Mouse (Mus musculus): ENCODE results near the gene Plac9a.
"Not testable (repeated sequence)": the region's sequence is repeated elsewhere in the genome, so short reads cannot be mapped to it uniquely, and the experiment has no call there.

The Plac9a gene

DNA sequence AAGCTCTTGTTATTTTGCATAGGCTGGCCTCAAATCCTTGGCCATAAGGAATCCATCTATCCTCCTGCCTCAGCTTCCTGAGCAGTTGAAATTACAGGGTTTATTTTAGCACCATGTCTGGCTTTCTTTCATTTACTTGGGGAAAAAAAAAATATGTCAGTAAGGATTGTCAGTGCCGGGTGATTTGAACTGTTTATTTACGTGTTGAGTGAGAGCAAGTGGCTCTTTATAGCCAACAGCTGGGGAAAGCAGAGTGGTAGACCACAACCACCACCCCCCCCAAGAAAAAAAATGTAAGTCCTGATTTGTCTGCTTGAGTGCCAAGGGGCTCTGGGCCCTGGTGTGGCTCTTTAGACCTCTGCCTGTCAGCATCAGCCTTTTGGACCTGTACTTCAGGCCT lies 39.2 kb downstream of the Plac9a start:
- no peak for DNase-seq (ENCODE audit: low spot score)

DNA sequence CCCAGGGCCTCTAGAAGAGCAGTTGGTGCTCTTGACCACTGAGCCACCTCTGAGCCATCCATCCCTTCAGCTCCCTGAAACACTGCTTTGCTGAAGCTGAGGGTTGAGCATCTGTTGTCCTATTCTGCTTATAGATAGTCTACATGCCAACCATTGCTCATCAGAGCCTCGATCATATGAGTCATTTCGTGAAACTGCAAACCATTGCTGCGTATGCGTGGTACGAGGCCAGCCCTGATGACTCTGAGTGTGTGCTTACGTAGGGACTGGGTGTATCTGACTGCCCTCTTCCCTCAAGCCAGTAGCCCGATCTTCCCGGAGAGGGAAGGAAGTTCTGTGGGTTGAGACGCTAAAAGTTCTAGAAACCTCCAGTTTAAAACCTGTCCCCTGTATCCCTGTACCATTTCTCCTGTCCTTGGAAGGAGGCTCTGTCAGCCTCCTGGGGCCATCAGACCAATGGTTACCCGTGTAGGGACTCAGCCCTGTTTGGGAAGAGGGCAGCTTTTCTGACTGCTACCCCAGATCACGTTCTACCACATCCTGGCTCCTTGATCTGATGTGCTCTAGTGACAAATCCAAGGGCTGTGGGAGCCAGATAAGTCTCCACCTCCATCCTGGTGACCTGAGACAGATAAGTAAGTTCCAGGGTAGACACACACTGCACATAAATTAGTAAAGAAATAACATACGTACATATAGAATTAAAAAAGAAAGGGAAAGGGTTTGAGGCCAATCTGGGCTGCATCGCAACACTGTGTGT lies 40.9 kb downstream of the Plac9a start:
- DNase-seq (ENCODE audit: low spot score) = no peak

GRCm38 (mm10) chr14:25857940-25858339 lies 45.0 kb downstream of the Plac9a start:
- DNase-seq (ENCODE audit: low spot score) = no peak

DNA sequence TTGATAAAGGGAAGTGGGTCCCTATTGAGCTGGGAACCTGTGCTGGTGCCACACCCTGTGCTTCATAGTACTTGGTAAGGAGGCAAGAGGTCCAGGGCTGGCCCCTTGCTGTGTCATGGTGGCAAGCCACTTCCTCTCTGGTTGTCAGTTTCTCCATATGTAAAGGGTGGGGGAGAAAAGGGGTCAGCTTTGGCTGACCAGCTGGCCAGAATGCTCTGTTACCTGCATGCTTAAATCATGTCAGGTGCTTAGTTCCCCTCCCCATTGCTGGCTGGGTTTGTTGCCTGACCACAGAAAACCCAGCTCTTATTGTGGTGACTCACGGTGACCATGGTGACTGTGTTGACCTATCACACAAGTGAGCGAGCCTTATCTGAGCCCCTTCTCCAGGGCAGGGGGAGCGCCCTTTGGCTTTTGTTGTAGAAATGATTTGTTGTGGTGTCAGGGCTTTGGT lies 45.7 kb downstream of the Plac9a start:
- DNase-seq (ENCODE audit: low spot score) = no peak

- DNase-seq (ENCODE audit: low spot score) = peak; percentile 37
These were observed 47.5 kb downstream of the Plac9a start for GRCm38 (mm10) chr14:25855241-25855885.

- no peak for DNase-seq (ENCODE audit: low spot score)
These were observed 49.0 kb downstream of the Plac9a start for GRCm38 (mm10) chr14:25853717-25854452.

GRCm38 (mm10) chr14:25853295-25853694 lies 49.6 kb downstream of the Plac9a start:
- DNase-seq (ENCODE audit: low spot score) = no peak

DNA sequence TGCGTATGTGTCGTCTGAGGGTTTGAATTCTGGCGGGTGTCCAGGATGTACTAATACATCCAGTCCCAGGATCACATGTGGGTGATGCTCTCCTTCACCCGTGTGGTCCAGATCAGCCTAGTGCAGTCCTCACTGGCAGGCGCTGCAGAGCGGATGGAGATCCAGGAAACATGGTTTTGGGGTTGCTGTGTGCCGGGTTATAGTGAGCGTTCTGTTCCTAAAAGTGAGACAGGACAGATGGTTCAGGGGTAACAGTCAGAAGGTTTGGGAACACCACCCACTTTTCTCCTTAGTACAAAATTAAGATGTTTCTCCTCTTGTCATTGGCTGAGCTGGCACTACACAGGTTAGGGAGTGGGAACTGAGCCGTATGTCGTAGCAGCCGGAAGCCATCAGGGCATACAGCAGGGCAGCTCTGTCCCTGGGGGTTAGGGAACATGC lies 50.8 kb downstream of the Plac9a start:
- DNase-seq (ENCODE audit: low spot score) = no peak

GRCm38 (mm10) chr14:25851189-25851588 lies 51.7 kb downstream of the Plac9a start:
- DNase-seq (ENCODE audit: low spot score) = no peak

GRCm38 (mm10) chr14:25850433-25850832 lies 52.5 kb downstream of the Plac9a start:
- DNase-seq (ENCODE audit: low spot score) = no peak

DNA sequence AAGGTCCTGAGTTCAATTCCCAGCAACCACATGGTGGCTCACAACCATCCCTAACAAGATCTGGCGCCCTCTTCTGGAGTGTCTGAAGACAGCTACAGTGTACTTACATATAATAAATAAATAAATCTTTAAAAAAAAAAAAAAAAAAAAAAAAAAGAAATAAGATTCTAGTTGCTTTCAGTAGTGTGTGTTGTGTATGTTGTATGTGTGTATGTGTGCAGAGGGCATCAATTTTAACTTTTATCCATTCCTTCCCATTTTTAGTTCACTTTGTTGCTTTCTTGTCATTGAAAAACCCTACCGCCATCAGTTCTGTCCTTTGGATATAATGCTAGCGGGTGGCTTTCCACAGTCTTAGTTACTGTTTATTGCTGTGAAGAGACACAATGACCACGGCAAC lies 54.2 kb downstream of the Plac9a start:
- DNase-seq (ENCODE audit: low spot score) = not testable (repeated sequence)

DNA sequence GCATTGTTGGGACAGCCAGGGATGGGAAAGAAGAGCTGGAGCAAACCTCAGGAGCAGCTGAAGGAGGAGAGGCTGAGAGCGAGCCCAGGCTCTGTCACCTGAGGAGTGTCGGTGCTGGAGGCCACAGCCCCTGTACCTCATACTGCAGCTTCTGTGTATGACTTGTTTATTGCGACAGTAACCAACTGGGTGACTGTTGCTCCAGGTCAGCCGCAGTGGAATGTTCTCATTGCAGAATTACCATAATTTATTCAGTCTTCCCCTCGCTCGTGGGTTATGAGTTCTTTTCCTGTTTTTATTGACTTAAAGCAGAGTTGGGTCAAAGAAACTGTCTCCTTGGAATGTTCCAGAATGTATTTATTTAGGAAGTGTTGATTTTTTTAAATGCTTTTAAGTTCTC lies 54.7 kb downstream of the Plac9a start:
- DNase-seq (ENCODE audit: low spot score) = no peak

GRCm38 (mm10) chr14:25847660-25848059 lies 55.2 kb downstream of the Plac9a start:
- DNase-seq (ENCODE audit: low spot score) = no peak

GRCm38 (mm10) chr14:25846516-25846915 lies 56.4 kb downstream of the Plac9a start:
- DNase-seq (ENCODE audit: low spot score) = no peak

GRCm38 (mm10) chr14:25845832-25846383 lies 57.0 kb downstream of the Plac9a start:
- no peak for DNase-seq (ENCODE audit: low spot score)

DNA sequence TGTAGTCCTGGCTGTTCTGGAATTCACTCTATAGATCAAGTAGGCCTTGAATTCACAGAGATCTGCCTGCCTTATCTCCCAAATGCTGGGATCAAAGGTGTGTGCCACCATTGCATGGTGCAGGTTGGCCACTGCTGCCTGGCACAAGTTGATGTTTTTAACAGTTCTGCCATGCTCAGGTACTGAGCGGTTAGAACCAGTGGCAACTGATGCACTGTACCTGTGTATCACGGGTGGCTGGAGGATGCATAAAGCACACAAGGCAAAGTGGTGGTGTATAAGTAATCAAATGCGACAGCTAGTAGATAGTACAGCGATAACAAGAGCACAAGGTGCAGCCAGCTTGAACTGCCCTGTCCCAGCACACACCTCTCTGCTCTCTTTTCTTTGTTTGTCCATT lies 58.5 kb downstream of the Plac9a start:
- DNase-seq (ENCODE audit: low spot score) = no peak

GRCm38 (mm10) chr14:25842688-25843003 lies 60.3 kb downstream of the Plac9a start:
- no peak for DNase-seq (ENCODE audit: low spot score)

DNA sequence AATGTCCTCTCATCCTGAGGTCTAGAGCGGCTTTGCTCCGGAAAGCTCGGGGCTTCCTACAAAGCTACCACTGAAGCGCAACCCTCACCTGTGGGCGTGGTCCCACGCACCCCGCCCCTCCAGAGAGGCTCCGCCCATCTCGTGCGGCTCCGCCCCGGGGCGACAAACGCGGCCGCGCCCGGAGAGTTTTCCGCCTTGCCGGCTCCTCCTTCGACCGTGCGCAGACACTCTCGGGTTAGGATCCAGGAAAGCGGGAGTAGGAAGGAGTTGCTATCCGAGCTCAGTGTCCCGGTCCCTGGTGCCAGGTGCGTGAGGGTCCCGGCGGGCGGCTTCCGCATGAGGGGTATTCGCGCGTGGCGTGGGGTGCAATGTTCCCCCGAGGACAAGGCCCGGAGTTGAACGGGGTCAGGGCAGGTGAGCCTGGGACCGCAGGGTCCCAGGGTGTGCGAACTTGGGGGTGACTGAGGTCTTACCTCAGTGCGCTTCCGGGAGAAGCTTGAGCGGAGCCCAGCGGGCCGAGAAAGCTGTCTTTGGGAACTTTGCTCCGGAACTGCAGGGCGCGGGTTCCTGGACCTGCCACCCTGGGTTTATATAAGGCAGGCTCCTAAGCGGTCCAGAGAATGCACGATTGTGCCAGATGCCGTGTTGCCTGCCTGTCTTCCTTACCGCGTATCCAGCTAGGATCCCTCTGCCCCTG lies 60.8 kb downstream of the Plac9a start, which contains the start of gene Anxa11:
TSS of gene Anxa11 (plus strand) at position 166 of the 697 bp plus-strand sequence.
- DNase-seq (ENCODE audit: low spot score) = peak; percentile 67

DNA sequence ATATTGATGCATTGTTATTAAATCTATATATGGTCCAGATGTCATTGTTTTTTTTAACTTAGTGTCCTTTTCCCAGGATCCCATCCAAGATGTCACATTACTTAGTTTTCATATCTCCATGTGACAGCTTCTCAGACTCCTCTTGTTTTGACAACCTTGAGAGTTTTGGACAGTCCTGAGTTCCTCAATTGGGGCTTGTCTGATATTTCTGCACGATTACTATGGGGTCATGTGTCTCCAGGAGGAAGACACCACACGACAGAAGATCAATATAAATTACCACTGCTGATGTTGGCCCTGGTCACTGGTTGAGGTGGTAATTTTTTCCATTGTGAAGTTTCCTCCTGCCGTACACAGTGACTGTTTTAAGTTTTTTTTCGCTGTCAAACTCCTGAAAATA lies 61.3 kb downstream of the Plac9a start:
- DNase-seq (ENCODE audit: low spot score) = no peak

DNA sequence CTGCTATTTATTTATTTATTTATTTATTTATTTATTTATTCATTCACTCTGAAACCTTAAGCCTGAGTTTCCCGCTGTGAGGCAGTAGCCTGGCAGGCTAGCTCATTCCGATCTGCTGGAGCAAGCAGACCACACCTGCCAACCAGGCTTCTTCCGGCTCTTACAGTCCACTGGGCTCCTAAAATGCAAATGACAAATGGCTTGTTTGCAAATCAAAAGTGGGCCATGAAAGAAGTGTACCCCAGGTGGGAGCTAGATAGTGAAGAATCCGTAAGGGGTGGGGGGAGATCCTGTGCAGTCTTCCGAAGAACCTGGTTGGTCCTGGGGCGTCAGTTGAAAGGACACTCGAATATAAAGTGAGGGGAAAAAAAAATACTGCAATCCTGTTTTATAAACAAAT lies 61.9 kb downstream of the Plac9a start:
- no peak for DNase-seq (ENCODE audit: low spot score)

GRCm38 (mm10) chr14:25839791-25840190 lies 63.1 kb downstream of the Plac9a start:
- no peak for DNase-seq (ENCODE audit: low spot score)

DNA sequence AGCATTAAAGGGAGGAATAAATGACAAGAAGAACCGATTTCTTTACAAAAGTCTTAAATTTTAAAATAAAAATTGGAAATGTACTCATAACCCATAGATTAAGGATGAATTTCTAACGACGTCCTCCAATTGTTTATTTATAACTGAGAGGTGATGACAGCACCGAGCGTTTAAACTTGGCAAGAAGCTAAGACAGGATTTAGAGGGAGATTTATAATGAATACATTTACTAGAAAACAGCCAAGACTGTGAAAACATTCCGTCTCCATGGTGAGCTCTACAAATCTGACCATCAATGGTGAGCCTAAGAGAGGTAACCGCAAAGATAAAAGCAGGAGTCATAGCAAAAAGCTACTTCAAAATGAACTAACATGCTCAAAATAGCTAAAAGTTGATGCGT lies 64.5 kb downstream of the Plac9a start:
- no peak for DNase-seq (ENCODE audit: low spot score)
